Mouse (Mus musculus) natural killer cell, adult 2 months (primary cell): ENCODE measurements around the gene Slamf9.

ENCODE experiments used
- DNase-seq, 2 experiments: peaks; one replicate each; pipeline ENCODE4 v3.0.0; 2022; ENCODE audit warnings: low spot score in 2 of 2

Slamf9 gene

DNA sequence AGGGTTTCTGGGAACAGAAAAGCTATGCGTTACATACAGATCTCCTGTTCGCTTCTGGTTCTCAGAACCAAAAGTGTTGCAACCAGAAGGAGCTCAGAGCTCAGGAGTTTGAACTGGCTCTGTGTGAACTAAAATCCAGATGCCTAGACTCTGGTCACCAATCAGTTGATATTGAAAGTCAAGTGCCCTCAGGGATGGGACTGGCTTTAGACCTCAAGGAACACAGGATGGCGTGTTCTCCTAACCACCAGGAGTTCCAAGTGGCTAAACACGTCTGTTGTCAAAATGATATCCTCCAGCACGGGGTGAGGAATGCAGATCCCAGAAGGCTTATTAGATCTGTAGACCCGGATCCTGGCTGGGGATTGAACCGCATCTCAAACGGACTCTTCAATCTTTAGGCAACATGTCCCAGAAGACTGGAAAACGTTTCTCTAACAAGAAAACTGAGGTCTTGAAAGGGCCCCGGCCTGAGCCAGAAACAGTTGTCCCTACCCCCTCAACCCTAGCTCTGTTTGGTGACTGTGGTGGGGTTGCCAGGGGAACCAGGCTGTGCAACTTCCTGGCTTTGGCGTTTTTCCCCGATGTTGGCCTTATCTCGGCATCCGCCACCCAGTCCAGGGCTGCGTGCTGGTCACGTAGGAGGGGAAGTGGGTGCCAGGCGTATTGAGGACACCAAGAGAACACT, 38.5 kb downstream of the Slamf9 start:
- peak; percentile 91 to 96 for DNase-seq

DNA sequence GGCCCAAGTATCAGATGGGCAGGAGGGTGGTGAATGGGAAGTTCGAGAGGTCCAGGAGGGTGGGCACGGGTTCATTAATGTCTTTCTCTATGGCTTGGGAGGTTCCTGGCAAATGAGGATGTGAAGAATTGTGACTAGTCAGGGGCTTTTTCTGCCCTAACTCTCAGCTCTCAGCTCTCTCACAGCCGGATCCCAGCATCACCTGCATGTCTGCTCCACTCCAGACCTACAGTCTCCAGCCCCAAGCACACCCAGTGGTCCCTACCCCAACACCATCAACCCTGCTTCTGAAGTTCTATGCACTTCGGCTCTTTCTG, 39.0 kb downstream of the Slamf9 start:
- DNase-seq, result no peak

DNA sequence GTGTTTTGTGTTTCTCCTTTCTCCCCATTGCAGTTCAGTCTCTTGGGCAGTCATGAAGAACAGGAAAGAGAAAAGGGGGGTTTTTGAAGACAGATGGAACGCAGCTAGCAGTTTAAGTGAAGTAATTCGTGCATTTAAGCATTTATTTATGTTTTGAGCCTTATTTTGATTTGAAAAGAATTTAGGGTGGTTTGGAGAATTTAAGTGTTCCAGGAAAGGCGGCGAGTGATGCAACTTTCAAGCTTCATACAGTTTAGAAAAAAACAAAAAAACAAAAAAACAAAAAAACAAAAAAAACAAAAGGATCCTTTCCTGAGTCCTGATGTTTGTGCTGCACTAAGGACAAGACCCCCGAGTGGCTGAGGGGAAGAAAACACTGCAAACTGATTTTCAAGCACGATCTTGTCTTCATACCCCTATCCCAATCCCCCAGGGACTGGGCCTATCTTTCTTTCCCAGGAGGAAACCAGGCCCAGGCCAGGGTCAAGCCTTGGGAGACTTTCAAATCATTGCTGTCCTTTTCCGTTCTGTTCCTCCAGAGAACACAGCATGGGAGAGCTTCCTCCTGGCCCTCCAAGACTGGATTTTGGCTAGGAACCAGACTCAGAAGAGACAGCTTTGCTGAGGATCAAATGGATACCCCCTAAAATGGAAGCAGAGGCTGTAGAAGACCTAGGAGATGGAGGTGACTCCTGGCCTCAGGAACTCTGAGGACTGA, 39.6 kb downstream of the Slamf9 start:
- DNase-seq, result no peak

DNA sequence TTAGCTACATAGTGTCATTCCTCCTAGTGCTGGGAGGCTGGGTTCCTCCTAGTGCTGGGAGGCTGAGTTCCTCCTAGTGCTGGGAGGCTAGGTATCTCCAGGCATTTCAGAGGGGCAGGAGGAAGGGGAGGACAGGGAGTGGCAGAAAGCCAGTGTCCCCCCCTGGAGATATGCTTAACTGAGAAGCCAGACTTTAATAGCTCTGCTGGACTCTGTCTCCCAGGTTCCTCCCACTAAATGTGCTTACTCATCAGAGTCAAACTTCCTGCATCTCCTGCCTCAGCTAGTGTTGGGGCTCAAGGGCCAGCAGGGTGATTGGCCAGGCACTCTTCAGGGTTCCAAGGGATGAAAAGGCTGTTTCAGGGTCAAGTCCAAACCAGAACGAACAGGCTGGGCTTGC, 40.2 kb downstream of the Slamf9 start:
- DNase-seq, result no peak

DNA sequence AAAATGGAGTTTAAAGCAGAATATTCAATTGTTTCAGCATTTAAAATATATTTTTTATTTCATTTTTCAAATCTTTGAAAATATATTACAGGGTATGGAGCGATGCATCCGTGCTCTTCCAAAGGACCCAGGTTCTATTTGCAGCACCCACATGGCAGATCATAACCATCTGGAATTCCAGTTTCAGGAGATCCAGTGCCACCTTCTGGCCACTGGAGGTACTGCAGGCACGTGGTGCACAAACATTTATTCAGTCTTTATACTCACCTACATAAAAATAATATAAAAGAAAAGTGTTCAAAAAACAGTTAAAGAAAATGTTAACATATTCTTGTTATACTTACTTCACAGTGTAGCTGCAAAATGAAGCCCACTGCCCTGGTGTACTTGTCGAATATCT, 42.9 kb downstream of the Slamf9 start:
- DNase-seq, result no peak

DNA sequence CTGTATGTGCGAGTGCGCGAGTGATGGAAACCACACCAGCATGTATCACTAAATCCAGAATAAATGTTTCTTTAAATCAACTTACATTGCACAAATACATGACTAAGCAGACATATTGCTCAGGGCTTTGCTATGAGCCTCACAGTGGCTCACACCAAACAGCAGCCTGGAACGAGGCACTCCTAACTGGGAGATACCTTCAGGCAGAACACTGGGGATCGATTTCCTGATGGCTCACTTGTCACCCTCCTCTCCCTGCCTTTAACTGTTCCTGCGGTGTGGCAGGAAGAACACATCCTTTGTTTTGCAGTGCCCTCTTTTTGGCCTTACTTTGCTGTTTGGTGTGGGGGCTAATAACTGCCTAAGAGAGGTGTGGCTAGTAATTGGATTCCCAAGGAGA, 44.5 kb downstream of the Slamf9 start:
- DNase-seq, result no peak

DNA sequence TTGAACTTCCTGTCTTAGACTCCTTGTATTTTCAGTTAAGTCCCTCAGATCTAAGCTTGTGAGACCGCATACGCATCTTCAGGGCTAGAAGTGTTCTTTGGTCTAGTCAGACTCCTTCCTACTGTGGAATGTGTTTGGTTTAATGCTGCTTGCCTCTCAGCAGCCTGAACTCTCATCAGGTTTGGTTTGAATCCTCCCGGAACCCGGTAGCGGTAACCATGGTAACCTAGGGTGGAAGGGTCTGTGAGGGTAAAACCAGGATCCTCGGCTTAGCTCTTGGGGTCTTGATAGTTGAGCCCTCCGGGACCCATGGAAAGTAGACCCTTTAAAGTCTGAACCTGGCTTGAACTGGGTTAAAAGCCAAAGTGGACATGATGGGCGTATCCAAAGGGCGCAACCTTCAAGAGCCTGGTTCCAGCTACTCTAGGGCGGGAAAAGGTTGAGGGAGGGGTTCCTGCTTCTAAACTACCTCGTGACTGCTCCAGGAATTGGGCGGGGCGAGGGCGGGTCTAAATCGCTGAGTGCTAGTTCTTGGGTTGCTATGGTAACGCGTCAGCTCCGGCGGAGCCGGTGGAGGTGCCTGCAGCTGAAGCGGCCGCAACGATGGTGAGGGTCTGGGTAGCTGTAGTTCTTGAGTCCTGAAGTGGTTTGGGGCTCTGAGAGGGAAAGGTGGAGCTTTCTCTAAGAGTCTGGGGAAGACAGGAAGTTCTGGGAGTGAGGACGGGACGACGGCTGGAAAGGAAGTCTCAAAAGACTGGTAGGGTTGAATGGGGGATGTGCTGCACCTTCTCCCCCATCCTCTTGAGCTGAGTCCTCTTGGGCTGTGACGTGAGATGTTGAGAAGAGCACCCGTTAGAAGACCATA, 45.6 kb downstream of the Slamf9 start, which contains the start of gene Cfap45:
TSS of gene Cfap45 (plus strand) at position 226 of the 865 bp plus-strand sequence.
- DNase-seq, result peak; percentile 69 to 74

DNA sequence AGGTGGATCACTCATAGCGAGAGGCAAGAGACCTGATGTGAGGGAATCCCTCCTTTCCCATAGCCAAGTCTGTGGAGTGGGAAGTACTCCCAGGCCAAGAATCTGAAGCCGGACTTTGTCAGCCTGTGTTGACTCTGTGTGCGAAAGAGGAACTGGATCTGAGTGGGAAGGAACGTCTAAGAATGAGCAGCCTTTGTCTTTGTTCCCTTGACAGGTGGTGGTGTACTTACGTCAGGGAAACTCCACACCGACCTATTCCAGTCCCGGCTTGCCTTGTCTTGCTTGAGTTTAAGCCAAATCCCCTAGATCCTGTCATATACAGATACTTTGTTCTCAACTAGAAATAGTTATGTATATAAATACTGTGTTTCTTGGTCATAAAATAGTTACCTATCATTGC, 47.4 kb downstream of the Slamf9 start:
- DNase-seq, result no peak

DNA sequence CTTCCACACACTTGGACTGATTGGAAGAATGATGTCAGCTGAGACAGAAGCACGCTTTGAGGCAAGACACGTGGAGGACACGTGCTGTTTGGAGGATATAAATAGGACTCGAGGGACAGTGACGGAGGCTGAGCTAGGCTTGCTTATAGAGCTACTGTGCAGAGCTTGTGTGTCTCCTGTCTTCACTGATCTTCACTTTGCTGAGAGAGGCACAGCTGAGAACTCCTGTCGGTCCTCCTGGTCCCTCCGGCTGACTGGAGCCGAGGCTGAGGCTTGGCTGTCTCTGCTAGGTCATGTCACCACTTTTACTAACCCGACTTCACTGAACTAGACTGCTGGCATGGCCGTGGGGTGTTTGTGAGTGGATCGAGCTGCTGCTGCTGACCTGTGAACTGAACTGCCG, 48.5 kb downstream of the Slamf9 start:
- DNase-seq, result no peak

DNA sequence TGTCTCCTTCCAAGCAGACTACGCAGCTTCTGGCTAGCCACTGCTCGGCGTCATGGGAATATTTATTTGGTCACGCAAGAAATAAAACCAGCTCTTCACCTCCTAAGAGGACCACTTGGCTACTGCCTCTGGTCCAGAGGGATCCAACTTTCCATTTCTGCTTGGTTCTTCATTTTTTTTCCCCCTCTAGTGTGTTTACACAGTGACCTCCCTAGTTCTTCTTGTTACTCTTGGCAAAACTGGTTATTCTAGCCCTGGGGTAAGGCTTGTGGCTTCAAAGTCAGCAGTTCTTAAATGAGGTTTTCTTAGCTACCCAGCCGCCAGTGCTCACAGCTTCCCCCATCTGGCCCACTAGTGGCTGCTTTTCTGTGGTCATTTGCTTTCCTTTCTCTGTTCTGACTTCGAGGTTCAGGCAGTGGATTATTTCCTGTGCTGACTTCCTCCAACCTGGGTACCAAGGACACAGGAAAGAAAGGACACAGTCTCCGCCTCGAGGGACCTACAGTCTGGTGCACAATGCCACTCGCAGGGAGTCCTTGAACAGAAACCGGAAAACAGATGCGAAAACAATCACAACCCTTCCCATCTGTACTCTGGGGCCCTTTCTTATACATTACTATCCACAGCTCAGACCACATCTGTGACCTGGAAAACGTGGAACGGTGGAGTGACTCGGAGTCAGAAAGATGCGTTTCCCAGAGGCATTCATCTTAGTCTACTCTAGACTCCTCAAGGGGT, 50.0 kb downstream of the Slamf9 start:
- peak; percentile 70 for DNase-seq

DNA sequence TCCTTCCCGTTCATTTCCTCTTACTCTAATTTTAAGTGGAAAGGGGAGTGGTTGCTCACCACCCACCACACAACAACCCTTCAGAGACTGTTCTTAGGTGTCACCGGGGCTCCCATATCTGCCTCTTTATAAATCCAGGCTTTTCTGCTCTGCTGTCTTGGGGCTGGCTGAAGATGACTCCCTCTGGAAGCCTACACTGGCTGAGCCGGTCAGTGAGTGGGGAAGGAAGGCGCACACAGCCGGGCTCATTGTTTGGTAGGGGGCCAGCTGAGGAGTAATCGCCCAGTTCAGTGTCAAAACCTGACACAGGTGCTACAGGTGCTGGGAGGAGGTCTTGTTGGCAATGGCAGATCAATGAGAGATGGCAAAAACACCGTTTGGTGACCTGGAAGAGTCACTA, 50.8 kb downstream of the Slamf9 start:
- DNase-seq, result no peak

DNA sequence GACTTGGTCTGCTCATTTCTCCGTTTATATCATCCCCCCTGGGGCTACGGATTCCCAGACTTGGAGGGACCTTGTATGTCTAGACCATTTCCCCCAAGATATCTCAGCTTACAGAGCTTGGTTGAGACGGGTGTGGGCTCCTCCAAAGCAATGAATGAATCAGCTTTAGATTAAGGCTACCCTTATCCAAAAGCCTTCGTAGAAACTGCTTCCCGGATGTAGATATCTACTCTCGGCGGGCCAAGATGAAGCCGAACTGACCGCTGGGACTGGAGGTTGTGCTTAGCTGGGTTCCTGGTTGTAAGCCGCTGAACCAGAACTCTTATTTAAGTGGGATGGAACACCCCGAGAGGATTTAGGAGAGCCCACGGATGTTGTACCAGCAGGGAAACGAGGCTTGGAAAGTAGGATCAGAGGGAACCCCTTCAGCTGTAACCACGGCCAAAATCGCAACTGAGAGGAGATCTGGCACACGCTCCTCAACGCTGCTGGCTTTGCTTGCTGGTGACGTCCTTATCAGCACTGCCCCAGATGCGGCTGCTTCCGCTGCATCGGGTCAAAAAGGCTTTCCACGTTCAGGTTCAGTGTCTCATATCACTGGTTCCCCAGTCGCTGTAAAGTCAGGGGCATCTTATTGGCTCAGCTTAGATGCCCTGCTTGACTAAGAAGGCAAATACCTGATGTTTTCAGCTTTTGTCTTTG, 51.4 kb downstream of the Slamf9 start:
- DNase-seq, result peak; percentile 71 to 73

DNA sequence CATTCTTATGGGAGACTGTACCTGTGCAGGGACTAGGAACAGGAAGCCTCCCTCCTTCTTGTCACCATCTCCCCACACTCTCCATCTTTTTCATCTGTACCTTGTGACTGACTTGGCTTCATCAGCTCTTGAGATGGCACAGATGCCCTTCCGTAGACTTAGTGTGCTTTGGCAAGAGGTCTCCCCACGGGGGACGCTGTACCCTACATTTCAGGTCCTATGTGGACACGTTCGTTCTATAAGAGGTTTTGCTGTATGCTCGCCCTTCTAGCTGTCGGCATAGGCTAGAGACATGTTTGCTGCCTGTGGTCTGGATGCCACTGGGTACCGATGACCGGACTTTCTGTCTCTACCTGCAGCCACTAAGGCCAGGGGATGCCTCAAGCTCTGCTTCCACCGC, 52.3 kb downstream of the Slamf9 start:
- no peak for DNase-seq
